Mouse (Mus musculus) kidney, adult 2 months (tissue): ENCODE data around the gene Ptpn3.

Experiments
- CTCF ChIP-seq: fragments of 200-500 bp; conservative IDR thresholded peaks from 2 replicates; pipeline ENCODE4 v1.5.1; 2011; ENCODE audit warnings: low read depth, mild to moderate bottlenecking, control low read depth, low read length, moderate library complexity, mixed read lengths; ENCODE audit not compliant: insufficient read depth, insufficient read length
- POLR2A ChIP-seq: fragments of 200-500 bp; IDR thresholded peaks from one replicate; pipeline ENCODE4 v1.6.1; 2011; ENCODE audit warnings: low read depth, low read length, control low read depth

DNA sequence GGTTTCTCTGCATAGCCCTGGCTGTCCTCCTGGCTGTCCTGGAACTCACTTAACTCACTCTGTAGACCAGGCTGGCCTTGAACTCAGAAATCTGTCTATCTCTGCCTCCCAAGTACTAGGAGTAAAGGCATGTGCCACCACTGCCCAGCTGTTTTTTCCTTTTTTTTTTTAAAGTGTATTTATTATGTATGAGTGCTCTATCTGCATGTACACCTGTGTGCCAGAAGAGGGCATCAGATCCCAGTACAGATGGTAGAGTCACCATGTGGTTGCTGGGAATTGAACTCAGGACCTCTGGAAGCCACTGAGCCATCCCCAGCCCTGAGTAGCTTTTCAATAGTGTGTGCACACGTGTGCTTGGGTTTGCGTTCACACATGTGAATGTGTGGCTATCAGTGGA is 76.9 kb downstream of the Ptpn3 start:
- TF ChIP-seq CTCF (0 out of 2 replicates have a peak, but pooled peaks have one; percentile 3), POLR2A (no peak)
